Mouse (Mus musculus) adrenal gland, postnatal 10 days (tissue): ENCODE results near the gene Atxn7. TPM values are rescaled to one million over a fixed set of nuclear protein-coding genes. Genes with fewer than 3 reads are reported as not detected.
"Not testable (repeated sequence)": the region's sequence is repeated elsewhere in the genome, so short reads cannot be mapped to it uniquely, and the experiment has no call there.

Experiments
- DNase-seq: peaks from one replicate; pipeline ENCODE4 v3.0.0; 2021; ENCODE audit warnings: mixed read lengths
- long read RNA-seq, 2 experiments: library from polyadenylated mRNA; stranded (forward); transcript quantifications; one replicate each; pipeline ENCODE4 v2.0.0; 2021
- total RNA-seq, 2 experiments: library from RNA; stranded (reverse); gene quantifications; 2 replicates each; pipeline ENCODE4 v1.2.3; 2021

Gene Atxn7
- 10 to 100 TPM; 22.6 to 26.2 TPM for total RNA-seq
- long read RNA-seq, experiment 1, partial matches to known transcripts = 8 of 12 reads
- long read RNA-seq, experiment 1, other reads (novel, unspliced or antisense) = 4 of 12 reads
- long read RNA-seq, experiment 2, partial matches to known transcripts = 0 of 4 reads
- long read RNA-seq, experiment 2, other reads (novel, unspliced or antisense) = 3 of 4 reads

- DNase-seq = peak; percentile 64
Observed at GRCm38 (mm10) chr14:13961401-13962112, at the start of gene Atxn7, which contains the start of gene Thoc7. Gene Atxn7, plus strand, starts transcription at chr14:13961440. Gene Thoc7, minus strand, starts transcription at chr14:13961852.

GRCm38 (mm10) chr14:13914387-13915082 lies 46.7 kb upstream of the Atxn7 start, which contains the start of gene Gm281:
Gene Gm281, minus strand, starts transcription at chr14:13914478.
- no peak for DNase-seq

- DNase-seq = no peak
Observed at GRCm38 (mm10) chr14:13915207-13915606, 46.0 kb upstream of the Atxn7 start.

GRCm38 (mm10) chr14:13917208-13917607 lies 44.0 kb upstream of the Atxn7 start:
- no peak for DNase-seq

GRCm38 (mm10) chr14:13917630-13918029 lies 43.6 kb upstream of the Atxn7 start:
- peak; percentile 66 for DNase-seq

GRCm38 (mm10) chr14:13933290-13934051 lies 27.8 kb upstream of the Atxn7 start:
- no peak for DNase-seq

GRCm38 (mm10) chr14:13934052-13934371 lies 27.2 kb upstream of the Atxn7 start:
- no peak for DNase-seq

- DNase-seq = no peak
Observed at GRCm38 (mm10) chr14:13944686-13945085, 16.6 kb upstream of the Atxn7 start.

- no peak for DNase-seq
Observed at GRCm38 (mm10) chr14:13948345-13948744, 12.9 kb upstream of the Atxn7 start.

GRCm38 (mm10) chr14:13950401-13950800 lies 10.8 kb upstream of the Atxn7 start:
- peak; percentile 20 for DNase-seq

- DNase-seq = not testable (repeated sequence)
Observed at GRCm38 (mm10) chr14:13952151-13952550, 9.1 kb upstream of the Atxn7 start.

- DNase-seq = peak; percentile 50
Observed at GRCm38 (mm10) chr14:13960079-13960478, 1.2 kb upstream of the Atxn7 start.

GRCm38 (mm10) chr14:13960482-13961325 lies 536 bp upstream of the Atxn7 start:
- peak; percentile 80 for DNase-seq

GRCm38 (mm10) chr14:13962476-13962875 lies 1.2 kb downstream of the Atxn7 start:
- DNase-seq = no peak

GRCm38 (mm10) chr14:13963527-13963926 lies 2.3 kb downstream of the Atxn7 start:
- DNase-seq = no peak

GRCm38 (mm10) chr14:13967607-13968006 lies 6.4 kb downstream of the Atxn7 start:
- no peak for DNase-seq

GRCm38 (mm10) chr14:13968476-13968875 lies 7.2 kb downstream of the Atxn7 start:
- no peak for DNase-seq

- DNase-seq = no peak
Observed at GRCm38 (mm10) chr14:13970513-13970912, 9.3 kb downstream of the Atxn7 start.

- no peak for DNase-seq
Observed at GRCm38 (mm10) chr14:13971644-13972234, 10.5 kb downstream of the Atxn7 start.

- no peak for DNase-seq
Observed at GRCm38 (mm10) chr14:13977498-13977897, 16.3 kb downstream of the Atxn7 start.

GRCm38 (mm10) chr14:13981286-13981685 lies 20.0 kb downstream of the Atxn7 start:
- DNase-seq = no peak
